Mouse (Mus musculus): Measurements from ENCODE around the gene Jtb.

The Jtb gene

GRCm38 (mm10) chr3:90231507-90232333 is at the start of gene Jtb:
Gene Jtb, plus strand, starts transcription at chr3:90231597.
- peak; percentile 84 to 89 for DNase-seq (ENCODE audit: low spot score in 2 of 2)

- no peak for DNase-seq (ENCODE audit: low spot score in 2 of 2)
Measured at GRCm38 (mm10) chr3:90183581-90183980, 47.8 kb upstream of the Jtb start.

- no peak for DNase-seq (ENCODE audit: low spot score in 2 of 2)
Measured at GRCm38 (mm10) chr3:90190859-90191510, 40.4 kb upstream of the Jtb start.

- no peak for DNase-seq (ENCODE audit: low spot score in 2 of 2)
Measured at GRCm38 (mm10) chr3:90194759-90195158, 36.6 kb upstream of the Jtb start.

GRCm38 (mm10) chr3:90195644-90196043 is 35.8 kb upstream of the Jtb start:
- DNase-seq (ENCODE audit: low spot score in 2 of 2) = no peak

- DNase-seq (ENCODE audit: low spot score in 2 of 2) = no peak
Measured at GRCm38 (mm10) chr3:90197548-90197947, 33.8 kb upstream of the Jtb start.

DNA sequence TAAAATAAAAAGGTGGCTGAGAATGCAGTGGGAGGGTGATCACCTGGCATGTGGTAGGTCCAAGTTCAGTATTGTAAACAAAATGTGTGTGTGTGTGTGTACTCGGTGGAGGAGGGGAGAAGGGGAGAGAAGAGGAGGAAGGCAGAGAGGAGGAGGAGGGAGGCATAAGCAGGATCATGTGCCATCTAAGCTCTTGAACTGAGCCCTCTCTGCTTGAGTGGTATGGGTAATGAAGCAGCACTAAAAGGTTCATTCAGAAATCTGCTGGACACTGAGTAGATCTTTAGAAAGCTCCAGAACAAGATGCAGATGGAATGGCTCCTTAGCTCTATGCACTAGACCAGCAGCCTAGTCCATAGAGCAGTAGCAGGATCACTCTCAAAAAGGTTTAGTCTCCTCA is 28.5 kb upstream of the Jtb start:
- no peak for DNase-seq (ENCODE audit: low spot score in 2 of 2)

- DNase-seq (ENCODE audit: low spot score in 2 of 2) = no peak
Measured at GRCm38 (mm10) chr3:90203619-90204018, 27.8 kb upstream of the Jtb start.

DNA sequence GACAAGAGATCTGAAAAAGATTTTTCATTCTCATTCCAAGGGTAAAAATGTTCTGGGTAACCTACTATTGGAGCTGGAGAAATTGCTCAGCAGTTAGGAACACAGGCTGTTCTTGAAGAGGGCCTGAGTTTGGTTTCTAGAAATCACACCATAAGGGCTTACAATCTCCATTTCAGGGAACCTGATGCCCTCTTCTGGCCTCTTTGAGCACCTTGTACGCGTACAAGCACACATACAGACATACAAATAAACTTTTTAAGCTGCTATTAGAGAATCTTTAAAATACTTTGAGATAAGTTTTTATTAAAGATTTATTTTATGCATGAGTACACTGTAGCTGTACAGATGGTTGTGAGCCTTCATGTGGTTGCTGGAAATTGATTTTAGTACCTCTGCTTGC is 26.8 kb upstream of the Jtb start:
- no peak for DNase-seq (ENCODE audit: low spot score in 2 of 2)

DNA sequence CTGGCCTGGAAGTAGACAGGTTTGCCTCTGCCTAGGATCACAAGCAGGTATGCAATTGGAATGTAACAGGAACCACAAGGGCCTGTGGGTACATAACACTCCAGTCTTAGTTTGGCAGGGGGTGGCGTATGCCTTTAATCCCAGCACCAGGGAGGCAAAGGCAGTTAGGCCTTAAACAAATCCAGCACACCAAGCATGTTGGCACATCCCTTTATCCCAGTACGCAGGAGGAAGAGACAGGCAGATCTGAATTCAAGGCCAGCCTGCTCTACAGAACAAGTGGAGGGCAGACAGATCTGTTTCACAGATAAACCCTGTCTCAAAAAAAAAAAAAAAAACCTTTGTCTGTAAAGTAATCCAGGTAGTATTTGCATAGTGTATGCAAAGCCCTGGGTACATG is 22.7 kb upstream of the Jtb start:
- DNase-seq (ENCODE audit: low spot score in 2 of 2) = no peak

GRCm38 (mm10) chr3:90209908-90210566 is 21.4 kb upstream of the Jtb start:
- no peak for DNase-seq (ENCODE audit: low spot score in 2 of 2)

GRCm38 (mm10) chr3:90211475-90212398 is 19.7 kb upstream of the Jtb start:
- peak in 1 of 2 experiments; percentile 8 for DNase-seq (ENCODE audit: low spot score in 2 of 2)

DNA sequence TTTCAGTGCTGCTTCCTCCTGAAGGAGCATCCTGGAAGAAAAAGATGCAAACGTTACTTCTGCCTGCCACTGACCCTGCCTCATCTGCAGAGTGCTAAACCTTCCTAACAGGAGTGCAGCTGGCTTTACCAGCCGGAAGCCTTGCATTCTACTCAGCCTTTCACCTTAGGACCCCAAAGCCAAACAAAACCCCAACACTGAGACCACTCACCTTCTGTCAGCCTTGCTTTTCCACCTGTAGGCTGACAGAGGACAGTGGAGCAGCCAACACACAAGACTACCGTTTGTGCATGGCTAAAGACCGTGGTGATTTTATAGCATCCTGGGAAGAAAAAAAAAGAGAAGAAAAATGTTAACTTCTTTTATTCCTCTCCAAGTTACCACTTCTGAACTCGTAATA is 18.7 kb upstream of the Jtb start:
- no peak for DNase-seq (ENCODE audit: low spot score in 2 of 2)

DNA sequence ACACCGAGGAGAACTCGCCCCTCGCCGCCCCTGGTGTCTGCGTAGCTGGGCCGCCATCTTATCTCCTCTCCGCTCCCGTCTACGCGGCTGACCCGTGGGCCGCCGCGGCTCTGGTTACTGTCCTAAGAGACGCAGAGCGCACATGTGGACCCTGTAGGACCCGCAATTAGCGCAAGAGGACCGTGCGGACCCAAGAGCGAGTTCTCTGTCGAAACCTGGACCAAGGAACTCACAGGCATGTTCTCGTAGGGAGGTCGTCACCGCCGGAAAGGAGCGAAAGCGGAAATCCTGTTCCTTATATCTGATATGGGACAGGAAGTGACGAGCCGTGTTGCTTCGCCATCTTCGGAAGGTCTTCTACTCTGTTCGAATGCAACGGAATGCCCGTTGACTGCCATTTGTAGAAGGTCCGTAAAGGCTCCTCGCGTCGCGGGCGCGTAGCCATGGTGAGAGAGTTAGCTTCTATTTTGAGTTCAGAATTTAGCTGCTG is 18.0 kb upstream of the Jtb start, which contains the start of the genes Rps27 and Rab13:
Gene Rps27, minus strand, starts transcription at position 275 of the 490 bp plus-strand sequence.
Gene Rab13, plus strand, starts transcription at position 319 of the 490 bp plus-strand sequence.
- peak; percentile 92 for DNase-seq (ENCODE audit: low spot score in 2 of 2)

- no peak for DNase-seq (ENCODE audit: low spot score in 2 of 2)
Measured at GRCm38 (mm10) chr3:90213956-90214684, 17.3 kb upstream of the Jtb start.

DNA sequence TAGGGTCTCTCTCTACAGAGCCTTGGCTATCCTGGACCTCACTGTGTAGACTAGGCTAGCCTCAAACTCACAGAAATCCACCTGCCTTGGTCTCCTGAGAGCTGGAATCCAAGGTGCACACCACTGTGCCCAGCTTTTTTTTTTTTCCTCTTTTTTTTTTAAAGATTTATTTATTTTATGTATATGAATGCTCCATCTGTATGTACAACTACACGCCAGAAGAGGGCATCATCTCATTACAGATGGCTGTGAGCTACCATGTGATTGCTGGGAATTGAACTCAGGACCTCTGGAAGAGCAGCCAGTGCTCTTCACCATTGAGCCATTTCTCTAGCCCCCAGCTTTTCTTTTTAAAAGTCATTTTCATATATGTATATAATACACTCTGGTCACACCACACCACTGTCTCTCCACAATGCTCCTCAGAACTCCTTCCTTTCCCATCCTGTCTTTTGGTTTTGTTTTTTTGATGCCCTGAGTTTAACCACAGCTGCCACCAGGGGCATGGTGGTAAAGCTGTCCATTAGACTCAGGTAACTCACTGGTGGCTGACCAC is 15.5 kb upstream of the Jtb start:
- DNase-seq (ENCODE audit: low spot score in 2 of 2) = peak in 1 of 2 experiments; percentile 26

GRCm38 (mm10) chr3:90220088-90220487 is 11.3 kb upstream of the Jtb start:
- DNase-seq (ENCODE audit: low spot score in 2 of 2) = peak; percentile 29 to 55

DNA sequence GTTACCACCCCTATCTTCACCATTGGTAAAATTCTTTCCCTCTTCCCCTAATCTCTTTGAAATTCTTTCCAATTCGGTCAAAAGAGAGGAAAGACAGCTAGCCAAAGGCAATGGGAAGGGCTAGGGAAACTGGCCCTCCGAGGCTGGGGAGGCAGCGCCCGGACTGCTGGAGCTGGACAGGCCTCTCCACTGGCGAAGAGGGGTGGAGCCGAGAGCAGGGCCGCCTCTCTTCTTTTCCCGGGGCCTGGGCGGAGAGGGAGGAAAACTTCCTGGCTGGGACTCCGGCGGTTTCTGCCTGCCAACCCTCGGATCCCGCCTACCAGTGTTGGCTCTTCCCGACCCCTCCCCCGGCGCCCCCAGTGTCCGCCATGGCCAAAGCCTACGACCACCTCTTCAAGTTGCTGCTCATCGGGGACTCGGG is 10.9 kb upstream of the Jtb start:
- DNase-seq (ENCODE audit: low spot score in 2 of 2) = no peak

- no peak for DNase-seq (ENCODE audit: low spot score in 2 of 2)
Measured at GRCm38 (mm10) chr3:90221123-90221522, 10.3 kb upstream of the Jtb start.

GRCm38 (mm10) chr3:90222455-90222854 is 8.9 kb upstream of the Jtb start:
- DNase-seq (ENCODE audit: low spot score in 2 of 2) = no peak

Data from natural killer cell, adult 2 months (primary cell).